In genomic region chr5:52115821-52116317, GRCm38 (mm10) we compare ENCODE assay signal across 8 mouse cellular contexts.
DNase-seq lines count a peak whose midpoint lies in the region; ATAC-seq and TF ChIP-seq lines count a peak whose summit lies in the region.

No protein-coding gene starts in this region.

- peaks cover 27% of the 10 kb centered on the region; the same call in 1 of the 2 replicates for H3K4me1 ChIP-seq in embryonic facial prominence, embryonic 12.5 days
- no peaks in the 10 kb centered on the region; the same call in 1 of the 2 replicates for H3K4me1 ChIP-seq in kidney, adult 2 months (ENCODE audit: control insufficient read depth, insufficient read depth, low read length)
- peaks cover 33% of the 10 kb centered on the region for H3K4me1 ChIP-seq in limb, embryonic 12.5 days (replicated peaks)
- peaks cover 39% of the 10 kb centered on the region for H3K4me1 ChIP-seq in midbrain, embryonic 13.5 days (replicated peaks)

- under 1% methylated on average over 48 of the region's 53 CpGs for WGBS in embryonic facial prominence, embryonic 12.5 days
- under 1% methylated on average over 50 of the region's 53 CpGs for WGBS in kidney, adult 2 months
- under 1% methylated on average over 47 of the region's 53 CpGs for WGBS in limb, embryonic 12.5 days
- 0% methylated on average over 42 of the region's 53 CpGs for WGBS in midbrain, embryonic 13.5 days

- peaks cover 42% of the 10 kb centered on the region for H3K27me3 ChIP-seq in embryonic facial prominence, embryonic 12.5 days
- H3K27me3 ChIP-seq in kidney, adult 2 months (replicated peaks; ENCODE audit: control insufficient read depth, insufficient read depth, low read length) = 0 out of 2 replicates have a peak, but pooled peaks cover 3% of the 10 kb centered on the region
- H3K27me3 ChIP-seq in limb, embryonic 12.5 days = peaks cover 54% of the 10 kb centered on the region
- H3K27me3 ChIP-seq in midbrain, embryonic 13.5 days = peaks cover 54% of the 10 kb centered on the region
- H3K27me3 ChIP-seq in splenic B cell, adult 2 months (ENCODE audit: control insufficient read depth, insufficient read depth, low read length, poor library complexity, severe bottlenecking) = peaks cover 2% of the 10 kb centered on the region; the same call in 1 of the 2 replicates

- H3K27ac ChIP-seq in embryonic facial prominence, embryonic 12.5 days = no peak overlapping the region; the same call in 1 of the 2 replicates
- no peak overlapping the region for H3K27ac ChIP-seq in kidney, adult 2 months (ENCODE audit: insufficient read depth, low read depth, low read length)
- H3K27ac ChIP-seq in limb, embryonic 12.5 days = no peak overlapping the region
- peak overlapping the region; percentile 75 for H3K27ac ChIP-seq in midbrain, embryonic 13.5 days

- peak overlapping the region; percentile 99 for H3K4me2 ChIP-seq in embryonic facial prominence, embryonic 12.5 days (replicated peaks)
- H3K4me2 ChIP-seq in limb, embryonic 12.5 days = peak overlapping the region; percentile 100
- H3K4me2 ChIP-seq in midbrain, embryonic 13.5 days (replicated peaks) = peak overlapping the region; percentile 100

- H3K9ac ChIP-seq in embryonic facial prominence, embryonic 12.5 days = peak overlapping the region; percentile 68
- H3K9ac ChIP-seq in limb, embryonic 12.5 days (replicated peaks) = peak overlapping the region; percentile 65
- peak overlapping the region; percentile 74 for H3K9ac ChIP-seq in midbrain, embryonic 13.5 days (replicated peaks)

- DNase-seq in B cell, adult 2 months = peak; percentile 59 to 64
- DNase-seq in adrenal gland, postnatal 14 days = peak; percentile 74
- peak; percentile 27 for DNase-seq in heart, adult 8-10 months (ENCODE audit: low spot score)
- peak; percentile 54 for DNase-seq in kidney, adult 2 months
- peak; percentile 65 for DNase-seq in splenic B cell, adult 2 months (ENCODE audit: low read depth, low spot score)

- no peak for TF ChIP-seq POLR2A in kidney, adult 2 months (IDR thresholded peaks at IDR 0.05; ENCODE audit: low read depth, low read length)

- peak overlapping the region; percentile 72 for H3K4me3 ChIP-seq in embryonic facial prominence, embryonic 12.5 days
- H3K4me3 ChIP-seq in kidney, adult 2 months (ENCODE audit: insufficient read depth, low read depth, low read length) = peak overlapping the region; percentile 52
- H3K4me3 ChIP-seq in limb, embryonic 12.5 days (replicated peaks) = peak overlapping the region; percentile 74
- H3K4me3 ChIP-seq in midbrain, embryonic 13.5 days (replicated peaks) = peak overlapping the region; percentile 69

- peak; percentile 69 for ATAC-seq in embryonic facial prominence, embryonic 12.5 days (ENCODE audit: insufficient number of reproducible peaks, insufficient read depth, low FRiP score, low TSS enrichment)
- ATAC-seq in limb, embryonic 12.5 days (ENCODE audit: insufficient number of reproducible peaks, insufficient read depth, low FRiP score, low TSS enrichment, low read depth) = peak; percentile 85
- peak; percentile 91 for ATAC-seq in midbrain, embryonic 13.5 days

- H3K36me3 ChIP-seq in embryonic facial prominence, embryonic 12.5 days = no peaks in the 10 kb centered on the region
- H3K36me3 ChIP-seq in kidney, adult 2 months (ENCODE audit: control insufficient read depth, insufficient read depth, low read length) = no peaks in the 10 kb centered on the region
- no peaks in the 10 kb centered on the region for H3K36me3 ChIP-seq in limb, embryonic 12.5 days
- H3K36me3 ChIP-seq in midbrain, embryonic 13.5 days = no peaks in the 10 kb centered on the region
- no peaks in the 10 kb centered on the region for H3K36me3 ChIP-seq in splenic B cell, adult 2 months (ENCODE audit: control insufficient read depth, insufficient read depth, low read length, poor library complexity, severe bottlenecking)

- no peaks in the 10 kb centered on the region for H3K9me3 ChIP-seq in embryonic facial prominence, embryonic 12.5 days
- no peaks in the 10 kb centered on the region for H3K9me3 ChIP-seq in limb, embryonic 12.5 days
- no peaks in the 10 kb centered on the region for H3K9me3 ChIP-seq in midbrain, embryonic 13.5 days

- peak; percentile 46; the same call in 1 of the 2 replicates for TF ChIP-seq CTCF in kidney, adult 2 months (conservative IDR thresholded peaks at IDR 0.05; ENCODE audit: insufficient read depth, insufficient read length, low read depth, low read length)
